Mouse (Mus musculus): Measurements from ENCODE around the gene Calr4. TPM values are rescaled to one million over a fixed set of nuclear protein-coding genes. Genes with fewer than 3 reads are reported as not detected.

Calr4 gene
- polyA plus RNA-seq, 1 experiment from 2014 or later: 0.19 TPM

DNA sequence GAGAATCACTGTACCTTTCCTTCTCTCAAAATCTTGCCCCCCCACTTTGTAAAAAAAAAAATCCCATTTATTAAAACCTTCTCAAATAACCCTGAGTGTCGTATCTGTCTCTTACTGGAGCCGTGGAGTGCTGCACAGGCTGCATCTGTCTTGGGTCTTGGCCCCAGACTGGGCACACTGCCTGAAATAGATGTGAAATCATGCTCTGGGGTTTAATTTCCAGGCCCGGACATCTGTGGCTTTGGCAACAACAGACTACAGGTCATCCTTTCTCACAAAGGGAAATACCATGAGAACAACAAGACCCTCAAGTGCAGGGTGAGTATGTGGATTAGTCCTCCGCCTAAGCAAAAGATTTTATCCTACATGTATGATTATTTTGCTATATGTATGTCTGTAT is 7.6 kb downstream of the Calr4 start:
- Histone ChIP-seq H3K27me3 (replicated peaks; ENCODE audit: low read depth, poor library complexity, severe bottlenecking) (no peaks in the 10 kb centered on the region), H3K9me3 (no peaks in the 10 kb centered on the region), H3K36me3 (replicated peaks) (no peaks in the 10 kb centered on the region), H3K4me3 (no peak overlapping the region), H3K27ac (replicated peaks) (peak overlapping the region; percentile 52), H3K4me1 (peaks cover 15% of the 10 kb centered on the region)
- 66% methylated on average over 4 of the region's 4 CpGs for WGBS
- DNase-seq (ENCODE audit: low spot score): no peak

DNA sequence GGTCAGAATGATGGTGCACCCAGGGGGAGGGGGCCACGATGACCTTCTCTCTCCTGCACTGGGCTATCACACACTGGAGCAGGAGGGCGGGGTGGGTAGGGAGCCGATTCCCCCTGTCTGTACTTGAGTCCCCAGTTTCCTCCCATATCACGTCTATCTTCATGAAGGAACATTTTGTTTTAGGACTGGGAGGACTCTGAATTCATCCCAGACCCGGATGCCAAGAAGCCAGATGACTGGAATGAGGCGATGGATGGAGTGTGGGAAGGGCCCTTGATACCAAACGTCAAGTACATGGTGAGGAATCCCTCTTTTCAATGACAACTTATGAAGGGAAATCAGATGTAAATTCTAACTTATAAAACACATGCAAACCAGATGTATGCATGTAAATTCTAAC is 10.2 kb downstream of the Calr4 start:
- whole genome bisulfite sequencing: 81% methylated on average over 7 of the region's 7 CpGs

DNA sequence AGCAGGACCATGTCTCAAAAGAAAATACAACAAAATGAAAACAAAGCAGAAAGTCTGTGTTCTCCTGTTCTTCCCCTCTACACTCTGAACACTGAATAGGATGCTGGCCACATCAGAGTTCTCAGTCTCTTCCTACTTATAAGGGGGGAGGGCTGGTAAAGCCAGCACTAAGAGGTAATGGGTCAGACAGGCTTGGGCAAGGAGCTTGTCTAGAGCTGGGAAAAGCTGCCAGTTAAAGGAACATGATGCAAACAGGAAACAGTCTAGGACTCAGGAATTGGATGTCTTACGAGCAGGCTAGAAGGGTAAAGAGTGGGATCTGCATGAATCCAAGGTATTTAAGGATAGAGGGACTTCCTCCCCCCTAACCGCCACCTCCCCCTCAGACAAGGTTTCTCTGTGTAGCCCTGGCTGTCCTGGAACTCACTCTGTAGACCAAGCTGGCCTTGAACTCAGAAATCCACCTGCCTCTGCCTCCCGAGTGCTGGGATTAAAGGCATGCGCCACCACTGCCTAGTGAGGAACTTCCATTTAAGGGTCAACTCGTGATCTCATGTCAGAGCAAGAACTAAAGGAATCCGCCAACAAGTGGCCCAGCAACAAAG is 10.8 kb downstream of the Calr4 start:
- H3K4me3 ChIP-seq: no peak overlapping the region
- H3K27me3 ChIP-seq (replicated peaks; ENCODE audit: low read depth, poor library complexity, severe bottlenecking): no peaks in the 10 kb centered on the region
- 84% methylated on average over 6 of the region's 6 CpGs for WGBS
- no peak overlapping the region for H3K27ac ChIP-seq (replicated peaks)
- no peaks in the 10 kb centered on the region for H3K9me3 ChIP-seq
- DNase-seq (ENCODE audit: low spot score): no peak
- no peaks in the 10 kb centered on the region for H3K36me3 ChIP-seq (replicated peaks)
- peaks cover 14% of the 10 kb centered on the region for H3K4me1 ChIP-seq

More for the DNA sequence above, 10.2 kb downstream of the Calr4 start:
- H3K4me3 ChIP-seq: no peak overlapping the region
- no peaks in the 10 kb centered on the region for H3K36me3 ChIP-seq (replicated peaks)
- H3K27me3 ChIP-seq (replicated peaks; ENCODE audit: low read depth, poor library complexity, severe bottlenecking): no peaks in the 10 kb centered on the region
- peaks cover 14% of the 10 kb centered on the region for H3K4me1 ChIP-seq
- H3K27ac ChIP-seq (replicated peaks): no peak overlapping the region
- DNase-seq (ENCODE audit: low spot score): no peak
- no peaks in the 10 kb centered on the region for H3K9me3 ChIP-seq

DNA sequence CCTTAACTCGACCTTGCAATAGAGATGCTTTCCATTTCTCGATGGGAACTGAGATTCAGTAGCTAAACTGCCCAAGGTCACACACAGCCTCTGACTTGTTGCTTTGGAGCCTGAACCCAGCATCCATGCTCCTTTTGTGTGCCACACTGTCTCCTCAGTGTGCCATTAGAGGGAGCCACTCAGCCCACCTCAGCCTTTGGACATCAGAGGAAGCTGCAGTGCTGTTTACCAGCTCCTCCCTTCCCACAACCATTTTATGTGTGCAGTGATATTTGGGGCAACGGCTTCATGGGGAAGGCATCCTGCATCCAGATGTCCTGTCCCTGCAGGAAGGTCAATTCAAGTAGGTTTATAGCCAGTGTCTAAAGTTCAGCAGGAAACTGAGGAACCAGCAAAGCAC is 17.3 kb downstream of the Calr4 start:
- Histone ChIP-seq H3K4me3 (no peak overlapping the region), H3K36me3 (replicated peaks) (no peaks in the 10 kb centered on the region), H3K27me3 (replicated peaks; ENCODE audit: low read depth, poor library complexity, severe bottlenecking) (no peaks in the 10 kb centered on the region), H3K9me3 (peaks cover under 1% of the 10 kb centered on the region; the same call in 1 of the 2 replicates), H3K27ac (replicated peaks) (no peak overlapping the region), H3K4me1 (peaks cover 7% of the 10 kb centered on the region; the same call in 1 of the 2 replicates)
- WGBS: 51% methylated on average over 3 of the region's 3 CpGs
- DNase-seq (ENCODE audit: low spot score): peak; percentile 26

DNA sequence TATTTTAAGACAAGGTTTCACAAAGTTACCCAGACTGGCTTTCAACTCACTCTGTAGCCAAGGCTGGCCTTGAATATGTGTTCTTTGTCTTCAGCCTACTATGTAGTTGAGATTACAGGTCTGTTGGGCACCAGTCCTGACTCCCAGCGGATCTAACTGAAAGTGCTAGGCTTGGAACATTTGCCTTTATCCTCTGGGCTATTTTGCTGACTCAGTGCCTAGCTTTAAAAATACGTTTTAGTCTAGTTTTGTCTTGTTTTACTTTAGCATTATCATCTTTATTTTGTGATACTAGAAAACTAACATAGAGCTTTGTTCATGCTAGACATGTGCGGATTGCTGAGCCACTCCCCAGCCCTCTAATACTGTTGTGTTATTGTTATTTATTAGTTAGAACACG is 17.9 kb downstream of the Calr4 start:
- 83% methylated on average over 4 of the region's 4 CpGs for WGBS
- peaks cover 7% of the 10 kb centered on the region; the same call in 1 of the 2 replicates for H3K4me1 ChIP-seq

DNA sequence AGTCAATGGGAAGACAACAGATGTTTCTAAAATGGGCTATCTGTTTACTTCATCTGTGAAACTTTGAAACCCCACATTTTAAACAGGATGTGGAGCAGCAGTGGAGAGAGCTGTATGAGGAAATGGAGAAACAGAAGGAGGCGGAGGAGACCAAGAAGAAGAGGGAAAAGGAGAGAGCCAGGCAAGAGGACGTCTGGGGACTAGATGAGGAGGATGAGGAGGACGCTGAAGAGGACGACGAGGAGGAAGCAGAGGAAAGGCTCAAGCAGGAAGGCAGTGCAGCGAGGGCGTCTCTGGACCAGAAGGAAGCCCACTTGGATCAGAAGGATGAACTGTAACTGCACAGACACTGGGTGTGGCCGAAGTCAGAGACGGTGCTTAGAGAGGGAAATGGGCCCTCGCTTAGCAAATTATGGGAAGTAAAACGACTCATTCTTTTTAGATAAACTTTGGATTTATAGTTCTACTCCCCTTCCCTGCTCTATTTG is 19.4 kb downstream of the Calr4 start:
- DNase-seq (ENCODE audit: low spot score): no peak
- H3K4me3 ChIP-seq: no peak overlapping the region
- H3K27ac ChIP-seq (replicated peaks): no peak overlapping the region
- H3K9me3 ChIP-seq: peaks cover 4% of the 10 kb centered on the region; the same call in 1 of the 2 replicates
- H3K27me3 ChIP-seq (replicated peaks; ENCODE audit: low read depth, poor library complexity, severe bottlenecking): no peaks in the 10 kb centered on the region
- WGBS: 76% methylated on average over 11 of the region's 11 CpGs
- peaks cover 7% of the 10 kb centered on the region; the same call in 1 of the 2 replicates for H3K4me1 ChIP-seq
- no peaks in the 10 kb centered on the region for H3K36me3 ChIP-seq (replicated peaks)

More for the DNA sequence above, 17.9 kb downstream of the Calr4 start:
- H3K9me3 ChIP-seq: peaks cover 4% of the 10 kb centered on the region; the same call in 1 of the 2 replicates
- no peaks in the 10 kb centered on the region for H3K36me3 ChIP-seq (replicated peaks)
- H3K27me3 ChIP-seq (replicated peaks; ENCODE audit: low read depth, poor library complexity, severe bottlenecking): no peaks in the 10 kb centered on the region
- no peak overlapping the region for H3K27ac ChIP-seq (replicated peaks)
- DNase-seq (ENCODE audit: low spot score): no peak
- H3K4me3 ChIP-seq: no peak overlapping the region

DNA sequence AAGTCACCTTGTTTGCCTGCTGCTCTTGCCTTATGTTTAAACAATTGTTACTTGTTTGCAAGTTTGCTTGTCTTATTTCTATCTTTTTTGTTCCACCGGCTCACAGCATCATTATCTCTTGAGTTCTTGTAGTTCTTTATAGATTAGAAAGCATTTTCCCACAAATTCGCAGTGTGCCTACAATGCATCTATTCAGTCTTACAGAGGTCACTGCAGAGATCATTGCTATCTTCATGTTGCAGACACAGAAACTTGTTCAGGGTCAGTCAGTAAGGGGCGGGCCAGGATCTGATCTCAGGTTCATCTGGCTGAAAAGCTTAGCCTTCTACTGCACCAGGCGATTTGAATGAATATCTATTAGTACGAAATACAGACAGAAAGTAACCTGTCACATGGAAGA is 20.2 kb downstream of the Calr4 start:
- no peak overlapping the region for H3K27ac ChIP-seq (replicated peaks)
- 86% methylated on average over 5 of the region's 5 CpGs for WGBS
- H3K9me3 ChIP-seq: peaks cover 4% of the 10 kb centered on the region; the same call in 1 of the 2 replicates
- H3K4me1 ChIP-seq: peaks cover 7% of the 10 kb centered on the region; the same call in 1 of the 2 replicates
- no peak for DNase-seq (ENCODE audit: low spot score)
- H3K4me3 ChIP-seq: no peak overlapping the region
- H3K27me3 ChIP-seq (replicated peaks; ENCODE audit: low read depth, poor library complexity, severe bottlenecking): no peaks in the 10 kb centered on the region
- no peaks in the 10 kb centered on the region for H3K36me3 ChIP-seq (replicated peaks)

DNA sequence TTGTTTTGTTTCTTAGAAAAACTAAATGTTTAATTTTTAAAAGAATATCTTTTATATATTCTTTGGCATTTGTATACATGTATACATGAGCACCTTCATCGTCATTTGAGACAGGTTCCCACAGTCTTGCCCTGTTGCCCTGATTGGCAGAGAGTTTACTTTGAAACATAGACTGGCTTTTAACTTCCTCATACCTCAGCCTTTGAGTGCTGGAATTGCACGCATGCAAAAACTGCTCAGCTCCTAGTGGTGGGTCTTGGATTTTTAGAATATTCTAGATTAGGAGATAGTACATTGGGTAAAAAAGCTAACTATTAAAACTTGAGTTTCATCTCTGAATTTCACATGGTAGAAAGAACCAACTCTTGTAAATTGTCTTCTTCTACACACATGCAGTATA is 21.0 kb downstream of the Calr4 start:
- Histone ChIP-seq H3K36me3 (replicated peaks) (no peaks in the 10 kb centered on the region), H3K4me1 (peaks cover 7% of the 10 kb centered on the region; the same call in 1 of the 2 replicates), H3K27me3 (replicated peaks; ENCODE audit: low read depth, poor library complexity, severe bottlenecking) (no peaks in the 10 kb centered on the region), H3K9me3 (peaks cover 4% of the 10 kb centered on the region; the same call in 1 of the 2 replicates), H3K27ac (replicated peaks) (no peak overlapping the region), H3K4me3 (no peak overlapping the region)
- no peak for DNase-seq (ENCODE audit: low spot score)
- WGBS: 78% methylated on average over 2 of the region's 2 CpGs

DNA sequence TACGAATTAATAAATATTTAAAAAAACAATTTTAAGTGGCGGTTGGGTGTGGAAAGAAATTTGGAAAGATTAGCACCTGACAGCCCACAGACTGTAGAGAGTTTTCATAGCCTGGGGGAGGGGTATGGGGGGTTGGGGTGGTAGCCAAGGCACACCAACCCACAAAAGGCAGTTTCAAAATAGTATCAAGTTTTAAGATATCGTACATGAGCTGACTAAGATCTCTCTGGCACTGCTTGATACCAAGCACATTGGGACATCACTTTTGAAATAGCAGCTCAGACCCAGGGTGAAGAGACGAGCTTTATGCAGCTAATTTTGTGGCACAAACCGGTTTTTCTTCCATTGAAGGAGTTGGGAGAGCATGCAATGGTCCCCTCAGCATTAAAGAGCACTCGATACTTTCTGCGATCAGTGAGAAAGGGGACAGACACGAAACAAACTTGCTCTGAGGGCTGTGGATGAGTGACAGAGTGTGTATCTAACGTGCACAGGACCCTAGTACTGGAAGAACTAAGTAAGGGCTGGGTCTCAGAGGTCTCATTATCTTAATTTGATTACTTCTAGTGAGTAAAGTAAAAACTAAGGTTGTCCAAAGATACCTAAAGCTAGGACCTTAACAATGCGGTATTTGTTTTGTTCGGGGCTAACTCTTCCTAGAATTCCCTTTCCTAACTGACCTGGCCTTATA is 21.6 kb downstream of the Calr4 start:
- no peak for DNase-seq (ENCODE audit: low spot score)
- Histone ChIP-seq H3K27me3 (replicated peaks; ENCODE audit: low read depth, poor library complexity, severe bottlenecking) (no peaks in the 10 kb centered on the region), H3K4me3 (no peak overlapping the region), H3K9me3 (peaks cover 4% of the 10 kb centered on the region; the same call in 1 of the 2 replicates), H3K4me1 (peaks cover 7% of the 10 kb centered on the region; the same call in 1 of the 2 replicates), H3K36me3 (replicated peaks) (no peaks in the 10 kb centered on the region), H3K27ac (replicated peaks) (no peak overlapping the region)
- 77% methylated on average over 11 of the region's 11 CpGs for WGBS

DNA sequence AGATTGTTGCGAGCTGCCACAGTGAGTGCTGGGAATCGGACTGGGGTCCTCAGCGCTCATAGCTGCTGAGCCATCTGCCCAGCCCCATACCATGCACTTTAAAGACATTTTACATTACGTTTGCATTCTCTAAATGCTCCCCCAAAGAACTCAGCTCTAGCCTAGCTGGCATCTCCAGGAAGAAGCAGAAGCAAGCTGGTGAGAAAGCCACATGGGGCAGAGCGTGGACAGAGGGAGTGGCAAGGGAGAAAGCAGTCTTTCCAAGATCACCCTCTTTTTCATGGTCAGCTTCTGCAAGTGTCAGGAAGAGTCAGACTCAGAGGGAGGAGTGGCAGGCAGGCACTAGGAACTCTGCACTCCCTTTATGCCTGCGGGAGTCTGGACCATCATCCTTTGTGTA is 22.5 kb downstream of the Calr4 start:
- H3K27me3 ChIP-seq (replicated peaks; ENCODE audit: low read depth, poor library complexity, severe bottlenecking): no peaks in the 10 kb centered on the region
- WGBS: 88% methylated on average over 6 of the region's 6 CpGs
- no peak overlapping the region for H3K27ac ChIP-seq (replicated peaks)
- DNase-seq (ENCODE audit: low spot score): no peak
- H3K4me3 ChIP-seq: no peak overlapping the region
- peaks cover 7% of the 10 kb centered on the region; the same call in 1 of the 2 replicates for H3K4me1 ChIP-seq
- no peaks in the 10 kb centered on the region for H3K36me3 ChIP-seq (replicated peaks)
- peaks cover 4% of the 10 kb centered on the region; the same call in 1 of the 2 replicates for H3K9me3 ChIP-seq

DNA sequence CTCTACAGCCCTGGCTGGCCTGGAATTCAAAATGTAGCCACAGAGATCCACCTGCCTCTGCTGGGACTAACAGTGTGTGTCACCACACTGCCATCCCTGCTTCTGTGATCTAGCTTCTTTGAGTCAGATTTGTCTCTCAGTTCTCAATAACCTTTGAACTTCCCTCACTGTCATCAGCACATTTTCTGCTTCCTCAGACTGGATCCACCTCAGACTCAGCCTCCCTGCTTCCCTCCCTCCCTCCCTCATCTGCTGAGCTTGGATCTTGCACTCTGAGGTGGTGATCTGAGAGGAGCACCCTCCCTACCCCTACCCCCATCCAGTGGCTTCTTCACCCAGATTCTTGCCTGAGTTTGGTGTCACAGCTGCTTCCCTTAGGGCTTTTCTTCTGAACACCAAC is 23.4 kb downstream of the Calr4 start:
- peaks cover 4% of the 10 kb centered on the region; the same call in 1 of the 2 replicates for H3K9me3 ChIP-seq
- no peaks in the 10 kb centered on the region for H3K36me3 ChIP-seq (replicated peaks)
- no peak overlapping the region for H3K27ac ChIP-seq (replicated peaks)
- no peaks in the 10 kb centered on the region for H3K27me3 ChIP-seq (replicated peaks; ENCODE audit: low read depth, poor library complexity, severe bottlenecking)
- H3K4me1 ChIP-seq: peaks cover 12% of the 10 kb centered on the region
- DNase-seq (ENCODE audit: low spot score): no peak
- H3K4me3 ChIP-seq: no peak overlapping the region

DNA sequence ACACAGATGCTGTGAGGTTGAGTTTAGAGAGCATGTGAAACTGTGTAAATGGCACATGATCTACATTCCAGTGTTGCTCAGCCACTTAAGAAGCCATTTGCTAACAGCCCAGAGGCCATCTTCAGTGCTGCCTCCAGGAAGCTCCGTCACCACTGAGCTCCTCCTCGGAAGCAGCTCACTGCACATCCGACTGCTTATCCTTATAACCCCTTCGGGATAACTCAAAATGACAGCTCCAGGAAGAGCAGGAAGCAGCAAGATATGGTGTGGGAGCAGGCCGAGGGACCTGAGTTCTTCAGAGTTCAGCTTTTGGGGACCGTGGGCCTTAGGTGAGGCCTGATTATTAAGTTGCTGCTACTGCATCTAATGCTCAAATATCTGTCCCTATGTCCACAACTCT is 27.8 kb downstream of the Calr4 start:
- no peak overlapping the region for H3K27ac ChIP-seq (replicated peaks)
- H3K4me3 ChIP-seq: no peak overlapping the region
- H3K9me3 ChIP-seq: no peaks in the 10 kb centered on the region
- no peaks in the 10 kb centered on the region for H3K27me3 ChIP-seq (replicated peaks; ENCODE audit: low read depth, poor library complexity, severe bottlenecking)
- H3K4me1 ChIP-seq: peaks cover 5% of the 10 kb centered on the region; the same call in 1 of the 2 replicates
- no peak for DNase-seq (ENCODE audit: low spot score)
- no peaks in the 10 kb centered on the region for H3K36me3 ChIP-seq (replicated peaks)
- WGBS: 69% methylated on average over 6 of the region's 6 CpGs

DNA sequence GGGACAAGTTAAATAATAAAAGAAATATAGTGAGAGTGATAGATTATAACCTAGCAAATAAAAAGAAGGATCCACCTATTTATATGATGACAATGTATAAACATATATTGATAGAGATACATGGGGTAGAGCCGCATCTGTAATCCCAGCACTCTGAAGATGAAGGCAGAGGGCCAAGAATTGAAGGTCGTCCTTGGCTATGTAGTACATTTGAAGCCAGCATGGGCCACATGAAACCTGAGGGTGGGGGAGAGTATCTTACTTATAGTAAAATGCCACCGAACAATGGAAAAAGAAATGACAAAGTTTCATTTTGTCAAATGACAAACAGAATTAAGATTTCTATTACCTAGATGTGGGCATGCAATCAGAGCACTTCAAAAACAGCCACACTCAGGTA is 31.8 kb downstream of the Calr4 start:
- H3K4me3 ChIP-seq: no peak overlapping the region
- no peak for DNase-seq (ENCODE audit: low spot score)
- H3K27ac ChIP-seq (replicated peaks): no peak overlapping the region
- peaks cover 5% of the 10 kb centered on the region; the same call in 1 of the 2 replicates for H3K4me1 ChIP-seq
- WGBS: 95% methylated on average over 3 of the region's 3 CpGs
- no peaks in the 10 kb centered on the region for H3K9me3 ChIP-seq
- H3K27me3 ChIP-seq (replicated peaks; ENCODE audit: low read depth, poor library complexity, severe bottlenecking): no peaks in the 10 kb centered on the region
- H3K36me3 ChIP-seq (replicated peaks): no peaks in the 10 kb centered on the region

Data from embryonic facial prominence, embryonic 10.5 days (tissue).